Mouse (Mus musculus) ovary, postnatal 10 days (tissue): Measurements from ENCODE around the gene Dolpp1.
"Not testable (repeated sequence)": the region's sequence is repeated elsewhere in the genome, so short reads cannot be mapped to it uniquely, and the experiment has no call there.

Experiments
- DNase-seq: peaks from one replicate; pipeline ENCODE4 v3.0.0; 2022; ENCODE audit warnings: low spot score

The Dolpp1 gene

DNA sequence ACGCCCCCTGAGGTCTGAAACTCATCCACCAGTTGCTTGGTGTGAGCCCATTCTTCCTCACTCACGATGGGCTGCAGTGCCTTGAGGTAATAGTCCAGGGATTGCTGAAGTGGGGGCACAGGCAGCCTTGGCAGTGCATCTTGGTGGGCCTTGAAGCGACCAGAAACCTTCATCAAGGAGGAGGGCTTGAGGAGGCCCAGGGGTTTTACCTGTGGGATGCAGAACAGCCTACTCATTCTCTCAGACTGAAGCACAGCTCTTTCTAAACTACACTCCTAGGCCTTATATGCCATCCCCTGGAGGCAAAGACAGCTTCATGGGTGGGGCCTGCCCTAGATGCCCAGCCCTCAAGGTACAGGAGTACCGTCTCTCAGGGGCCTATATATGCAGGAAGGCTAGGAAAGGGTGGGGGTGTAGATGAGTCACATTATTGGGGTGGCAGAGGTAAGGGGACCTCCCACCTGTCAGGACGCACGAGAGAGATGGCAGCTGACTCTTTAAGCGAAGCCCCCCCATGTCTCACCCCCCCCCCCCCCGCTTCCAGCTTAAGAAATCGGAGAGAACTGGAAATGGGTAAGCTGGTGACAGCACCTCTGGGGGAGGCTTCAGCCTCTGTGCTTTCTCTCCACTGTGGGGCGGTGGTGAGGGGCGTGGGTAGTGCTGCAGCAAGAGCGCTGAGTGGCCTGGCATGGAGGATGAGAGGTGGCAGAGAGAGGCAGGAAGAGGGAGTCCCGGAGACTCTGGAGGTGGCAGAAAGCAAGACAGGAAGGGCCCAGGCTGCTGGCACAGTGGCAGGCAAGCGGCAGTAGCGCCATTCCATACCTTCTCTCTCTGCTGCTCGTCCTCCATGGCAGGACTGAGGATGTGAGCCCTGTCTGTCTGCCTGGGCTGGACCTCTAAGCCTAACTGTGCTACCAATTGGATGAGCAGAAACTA is 21.3 kb downstream of the Dolpp1 start:
- no peak for DNase-seq

DNA sequence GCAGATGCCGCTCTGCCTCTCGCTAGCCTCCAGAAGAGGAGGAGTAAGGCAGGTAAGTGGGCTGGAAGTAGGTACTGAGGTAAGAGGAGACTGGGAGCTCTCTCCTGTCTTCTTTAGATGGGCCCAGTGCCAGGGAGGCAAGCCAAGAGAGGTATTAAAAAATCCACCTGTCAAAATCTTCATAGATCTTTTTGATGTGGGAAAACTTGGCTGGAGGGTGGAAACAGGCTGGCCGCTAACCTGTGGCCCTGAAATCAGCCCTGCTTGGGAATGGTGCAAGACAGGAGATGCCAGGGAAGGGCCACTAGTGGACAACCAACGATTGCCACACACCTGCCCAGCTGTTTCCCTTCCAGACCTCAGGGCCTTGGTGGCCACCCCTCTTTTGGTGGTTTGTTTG is 22.0 kb downstream of the Dolpp1 start:
- DNase-seq, result no peak

DNA sequence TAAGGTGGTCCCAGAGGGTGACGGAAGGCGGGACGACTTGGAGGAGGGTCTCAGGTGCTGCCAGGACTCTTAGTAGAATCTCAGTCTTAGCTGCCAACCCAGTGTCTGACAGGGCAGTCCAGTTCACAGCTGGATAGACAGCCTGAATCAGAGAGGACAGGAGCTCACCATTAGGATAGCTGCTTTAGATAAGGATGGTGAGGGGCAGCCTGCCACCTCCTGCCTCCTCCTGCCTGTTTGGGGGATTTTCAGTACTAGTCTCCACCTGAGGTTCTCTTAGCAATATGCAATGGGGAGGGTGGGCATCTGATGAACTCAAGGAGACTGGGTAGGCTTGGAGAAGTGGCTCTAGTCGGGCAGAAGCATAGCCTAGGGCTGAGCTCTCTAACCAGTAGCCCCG is 22.6 kb downstream of the Dolpp1 start:
- DNase-seq, result no peak

DNA sequence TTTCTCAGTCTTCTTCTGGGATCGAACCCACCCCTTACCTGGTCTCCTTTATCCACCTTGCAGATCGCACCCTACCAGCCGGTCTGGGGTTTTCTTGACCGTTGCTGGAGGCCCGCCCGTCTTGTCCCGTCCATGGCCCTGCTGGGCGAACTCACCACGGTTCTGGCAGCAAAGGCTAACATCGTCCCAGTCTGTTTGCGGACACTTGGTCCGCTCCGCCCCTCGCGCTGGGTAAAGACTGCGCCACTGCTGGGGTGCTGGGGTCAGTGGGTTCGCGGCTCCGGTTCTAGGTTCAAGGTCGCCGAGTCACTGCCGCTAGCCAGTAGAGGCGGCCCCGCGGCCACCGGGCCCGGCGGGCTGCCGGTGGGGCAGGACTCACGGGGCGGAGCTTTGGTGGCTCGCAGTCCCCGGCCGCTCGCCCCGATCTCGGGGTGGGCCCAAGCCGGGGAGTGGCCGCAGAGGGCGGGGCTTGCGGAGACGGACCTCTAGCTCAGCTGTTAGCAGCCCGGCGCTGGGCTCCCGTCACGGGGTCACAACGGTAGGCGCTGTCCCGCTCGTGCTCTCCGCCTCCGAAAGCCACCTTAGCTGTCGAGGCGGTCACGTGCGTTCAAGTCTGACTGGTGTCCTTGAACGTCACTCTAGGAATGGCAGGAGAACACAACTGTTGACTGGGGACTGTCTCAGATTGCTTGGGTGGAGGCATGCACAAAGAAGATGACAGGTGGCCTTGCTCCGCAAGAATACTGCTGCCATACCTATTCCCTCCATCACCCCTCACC is 23.3 kb downstream of the Dolpp1 start, which contains the start of gene Crat:
Gene Crat, minus strand, starts transcription at position 657 of the 779 bp plus-strand sequence.
- DNase-seq, result peak; percentile 76

DNA sequence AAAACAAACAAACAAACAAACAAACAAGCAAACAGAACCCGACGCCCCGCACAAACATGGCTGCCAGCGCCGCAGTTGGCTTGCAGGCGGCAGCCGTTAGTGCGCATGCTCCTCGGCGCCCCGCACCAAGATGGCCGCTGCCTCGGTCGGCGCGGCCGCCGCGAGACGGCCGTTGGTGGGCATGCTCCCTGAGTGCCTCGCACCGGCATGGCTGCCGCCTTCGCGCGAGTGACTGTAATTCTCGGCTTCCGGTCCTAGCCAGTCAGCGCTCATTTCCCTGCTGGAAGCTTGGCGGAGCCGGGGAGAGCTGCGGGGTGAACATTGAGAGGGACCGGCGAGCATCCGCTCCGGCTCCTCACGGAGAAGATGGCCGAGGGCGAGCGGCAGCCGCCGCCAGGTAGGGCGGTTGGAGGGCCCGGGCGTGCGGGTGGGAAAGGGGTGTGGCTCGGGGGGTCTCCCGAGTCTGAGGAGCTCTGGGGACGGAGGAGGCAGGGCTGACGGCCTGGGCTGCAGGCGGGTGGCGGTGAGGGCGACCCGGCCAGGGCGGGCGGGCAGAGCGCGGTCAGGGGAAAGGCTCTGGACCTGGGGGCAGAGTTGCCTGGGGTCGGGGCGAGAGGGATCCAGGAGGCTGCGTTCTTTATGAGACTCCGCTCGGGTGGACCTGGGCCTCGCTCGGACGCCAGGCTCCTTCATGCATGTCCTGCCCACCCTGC is 24.0 kb downstream of the Dolpp1 start, which contains the start of gene Ptpa:
Gene Ptpa, plus strand, starts transcription at position 104 of the 713 bp plus-strand sequence.
- peak; percentile 89 for DNase-seq

DNA sequence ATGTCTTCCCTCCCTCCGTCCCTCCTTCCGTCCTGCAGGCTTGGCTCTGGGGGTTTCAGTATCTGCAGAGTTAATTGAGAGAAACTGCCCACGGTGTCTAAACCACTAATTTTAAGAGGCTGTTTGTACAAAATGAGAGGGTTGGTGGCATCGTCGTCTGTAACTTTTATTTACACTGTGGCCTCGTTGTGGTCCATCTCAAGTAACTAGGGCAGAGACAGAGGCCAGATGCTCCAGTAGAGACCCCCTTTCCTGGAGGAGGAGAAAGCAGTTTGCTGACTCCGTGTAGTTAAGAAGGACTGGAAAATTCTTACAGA is 24.6 kb downstream of the Dolpp1 start:
- no peak for DNase-seq

DNA sequence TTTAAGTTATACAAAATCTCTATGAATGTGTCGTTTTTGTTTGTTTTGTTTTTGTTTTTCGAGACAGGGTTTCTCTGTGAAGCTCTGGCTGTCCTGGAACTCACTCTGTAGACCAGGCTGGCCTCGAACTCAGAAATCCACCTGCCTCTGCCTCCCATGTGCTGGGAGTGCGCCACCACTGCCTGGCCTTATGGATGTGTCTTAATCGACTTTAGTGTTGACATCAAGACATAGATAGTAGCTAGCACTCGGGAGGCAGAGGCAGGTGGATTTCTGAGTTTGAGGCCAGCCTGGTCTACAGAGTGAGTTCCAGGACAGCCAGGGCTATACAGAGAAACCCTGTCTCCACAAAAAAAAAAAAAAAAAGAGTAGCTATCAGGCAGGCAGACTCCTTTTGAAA is 25.1 kb downstream of the Dolpp1 start:
- not testable (repeated sequence) for DNase-seq

DNA sequence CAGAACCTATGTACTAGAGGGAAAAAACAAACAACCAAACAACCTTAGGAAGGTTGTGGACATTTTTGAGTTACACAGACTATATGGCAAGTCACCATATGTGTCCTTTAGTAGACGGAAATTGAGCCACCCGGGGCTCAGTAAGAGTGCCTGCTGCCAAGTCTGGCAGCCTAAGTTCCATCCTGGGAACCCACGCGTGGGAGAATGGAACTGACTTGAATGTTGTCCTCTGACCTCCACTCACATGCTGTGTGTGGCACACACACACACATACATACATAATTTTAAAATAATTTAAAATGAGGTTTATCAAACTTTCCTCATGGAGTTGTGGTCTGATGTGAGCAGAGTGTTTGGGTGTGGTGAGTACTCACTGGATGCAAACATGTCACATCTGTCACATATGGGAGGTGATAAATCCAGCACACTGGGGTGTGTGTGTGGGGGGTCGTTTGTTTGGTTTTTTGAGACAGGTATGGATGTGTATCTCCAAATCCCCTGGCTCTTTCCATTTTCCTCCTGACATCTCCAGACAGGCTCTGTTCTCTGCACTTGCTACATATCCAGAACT is 25.6 kb downstream of the Dolpp1 start:
- no peak for DNase-seq

DNA sequence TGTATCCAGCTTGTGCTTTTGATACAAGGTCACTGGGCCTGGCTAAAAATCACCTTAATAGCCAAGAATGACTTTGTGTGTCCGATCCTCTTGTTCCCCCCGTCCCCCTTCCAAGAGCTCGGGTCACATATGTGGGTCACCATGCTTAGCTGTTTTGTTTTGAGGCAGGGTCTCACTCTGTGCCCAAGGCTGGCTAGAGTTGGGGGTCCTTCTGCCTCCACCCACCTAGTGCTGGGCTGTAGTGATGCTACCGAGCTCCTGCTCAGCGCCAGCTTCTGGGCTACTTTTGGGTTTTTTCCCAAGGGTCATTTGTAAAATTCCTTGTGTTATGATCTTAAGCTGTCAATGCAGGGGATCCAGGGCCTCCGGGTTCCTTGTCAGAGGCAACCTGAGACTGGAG is 26.2 kb downstream of the Dolpp1 start:
- DNase-seq, result no peak

DNA sequence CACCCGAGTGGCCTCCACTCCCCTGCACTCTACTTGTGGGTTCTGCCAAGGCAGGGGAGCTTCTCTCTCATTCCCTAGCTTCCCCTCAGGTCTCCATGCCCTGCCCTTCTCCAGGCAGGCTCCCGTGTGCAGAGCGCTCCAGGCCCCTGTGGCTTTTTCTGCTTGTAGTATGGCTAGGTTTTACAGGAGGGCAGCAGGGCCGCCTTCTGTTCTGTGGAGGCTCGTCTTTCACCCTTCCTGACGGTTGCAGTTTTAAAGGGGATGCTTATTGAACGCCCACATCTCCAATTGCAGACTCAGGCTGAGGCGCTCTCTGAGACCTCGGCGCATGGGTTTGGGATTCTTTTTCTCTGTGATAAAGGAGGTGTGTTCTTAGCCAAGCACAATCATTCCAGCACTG is 27.1 kb downstream of the Dolpp1 start:
- DNase-seq, result no peak

DNA sequence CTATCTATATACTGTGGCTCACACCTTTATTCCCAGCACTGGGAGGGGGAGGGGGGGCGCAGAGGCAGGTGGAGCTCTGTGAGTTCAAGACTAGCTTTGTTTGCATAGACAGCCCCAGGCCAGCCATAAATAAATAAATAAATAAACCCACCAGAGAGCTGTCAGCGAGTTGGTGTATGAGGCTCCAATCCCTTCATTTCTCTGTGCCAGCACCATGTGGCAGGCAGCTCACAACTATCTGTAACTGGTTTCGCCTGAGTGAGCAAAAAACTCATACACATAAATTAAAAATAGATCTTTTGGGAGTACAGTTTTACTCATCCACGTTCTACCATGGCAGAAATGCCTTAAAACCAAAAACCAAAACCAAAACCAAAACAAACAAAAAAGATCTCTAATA is 29.4 kb downstream of the Dolpp1 start:
- no peak for DNase-seq

DNA sequence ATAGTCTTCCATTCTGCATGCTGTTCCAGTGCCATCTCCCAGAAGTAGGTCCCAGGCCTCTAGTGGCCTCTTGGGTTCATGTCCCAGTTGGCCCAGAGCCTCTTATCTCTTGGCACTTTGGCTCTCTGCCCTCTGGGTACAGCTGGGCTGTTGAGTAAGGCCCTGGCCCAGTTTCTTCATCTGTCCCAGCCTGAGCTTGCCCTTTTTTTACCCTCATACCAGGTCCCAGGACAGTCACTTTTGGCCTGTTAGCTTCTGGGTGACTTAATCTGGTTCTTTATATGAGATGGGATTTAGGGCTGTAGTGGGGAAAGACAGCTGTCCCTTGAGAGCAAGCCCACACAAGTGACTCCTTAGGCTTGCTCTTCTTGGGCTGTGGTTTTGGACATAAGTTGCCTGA is 37.1 kb downstream of the Dolpp1 start:
- DNase-seq, result no peak

DNA sequence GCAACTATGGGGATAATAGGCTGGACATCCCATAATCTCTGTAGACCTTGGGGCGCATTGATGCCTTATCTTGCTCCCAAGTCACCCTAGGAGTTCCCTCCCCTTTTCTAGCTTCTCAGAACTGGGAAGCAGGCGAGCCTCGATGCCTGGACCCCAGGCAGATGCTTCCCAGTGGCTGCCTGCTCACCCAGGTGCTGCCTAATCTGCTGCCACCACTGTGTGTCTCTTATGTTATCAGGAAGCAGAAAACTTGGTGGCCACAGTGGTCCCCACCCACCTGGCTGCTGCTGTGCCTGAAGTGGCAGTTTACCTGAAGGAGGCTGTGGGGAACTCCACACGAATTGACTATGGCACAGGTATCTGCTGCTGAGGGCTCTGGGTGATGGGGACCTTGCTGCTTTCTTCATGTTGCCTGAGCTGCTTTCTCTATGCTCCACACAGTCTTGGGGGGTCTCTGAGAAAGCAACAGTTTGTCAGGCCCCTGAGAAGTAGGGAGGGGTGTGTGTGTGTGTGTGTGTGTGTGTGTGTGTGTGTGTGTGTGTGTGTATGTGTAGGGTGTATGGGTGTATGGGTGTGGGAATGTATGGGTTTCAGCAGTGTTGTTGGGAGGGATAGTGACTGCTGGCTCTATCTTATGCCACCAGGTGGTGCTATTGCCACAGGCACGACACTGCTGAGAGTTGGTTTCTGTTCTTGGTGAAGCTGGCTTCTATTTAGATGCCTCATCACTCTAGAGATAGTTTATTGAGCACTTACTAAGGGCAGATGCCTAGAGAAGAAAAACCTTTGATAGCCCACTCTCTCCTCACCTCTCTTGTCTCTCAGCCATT is 43.5 kb downstream of the Dolpp1 start:
- DNase-seq, result no peak

DNA sequence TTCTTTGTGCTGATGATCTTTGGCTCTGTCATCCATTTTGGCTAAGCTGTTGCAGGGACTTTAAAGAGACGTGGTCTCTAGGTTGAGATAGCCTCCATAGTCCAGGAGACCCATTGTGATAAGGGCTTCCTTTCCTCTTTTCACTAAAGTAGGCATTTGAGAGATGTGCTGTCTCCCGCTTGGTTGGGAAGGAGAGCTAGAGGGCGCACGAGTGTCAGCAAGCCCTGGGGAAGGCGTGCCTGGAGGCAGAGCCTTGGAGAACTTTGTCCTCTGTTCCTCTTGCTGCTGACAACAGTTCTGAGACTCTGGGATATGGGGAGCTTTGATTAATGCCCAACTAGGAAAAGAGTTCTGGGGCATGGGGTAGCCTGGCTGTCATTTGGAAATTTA is 44.1 kb downstream of the Dolpp1 start:
- DNase-seq, result no peak

DNA sequence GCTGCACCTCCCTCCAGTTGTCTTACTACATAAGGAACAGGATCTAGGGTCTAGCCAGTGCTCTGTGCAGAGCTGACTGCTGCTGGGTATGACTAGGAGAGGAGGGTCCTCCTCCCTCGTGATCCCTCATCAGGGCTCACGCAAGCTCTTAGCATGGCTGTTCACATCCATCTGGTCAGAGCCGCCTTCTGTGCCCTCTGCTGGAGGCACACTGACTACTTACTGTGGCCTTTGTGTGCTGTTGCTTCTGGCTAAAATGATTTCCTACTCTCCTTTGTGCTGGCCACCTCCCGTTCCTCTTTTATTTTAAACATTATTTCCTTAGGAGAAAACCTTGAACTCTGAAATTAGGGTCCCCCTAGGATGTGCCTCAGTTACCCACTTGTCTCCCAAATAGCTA is 44.8 kb downstream of the Dolpp1 start:
- no peak for DNase-seq

DNA sequence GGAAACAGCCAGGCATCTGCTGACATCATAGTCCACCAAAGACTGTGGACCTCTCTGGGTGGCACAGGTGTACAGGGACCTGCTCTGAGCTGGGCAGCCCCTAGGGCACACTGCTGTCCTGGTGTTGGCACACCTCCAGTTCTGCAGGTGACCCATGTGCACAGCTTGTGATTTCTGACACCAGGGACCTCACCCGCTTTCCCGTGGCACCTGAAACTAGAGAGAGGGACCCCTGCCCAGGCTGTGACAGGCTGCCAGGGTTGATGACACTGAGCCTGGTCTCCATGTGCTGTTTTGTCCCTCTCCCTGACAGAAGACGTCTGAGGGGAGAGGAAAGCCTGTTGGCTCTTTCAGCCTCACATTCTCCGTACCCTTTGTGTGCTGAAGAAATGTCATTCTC is 45.7 kb downstream of the Dolpp1 start:
- DNase-seq, result no peak

DNA sequence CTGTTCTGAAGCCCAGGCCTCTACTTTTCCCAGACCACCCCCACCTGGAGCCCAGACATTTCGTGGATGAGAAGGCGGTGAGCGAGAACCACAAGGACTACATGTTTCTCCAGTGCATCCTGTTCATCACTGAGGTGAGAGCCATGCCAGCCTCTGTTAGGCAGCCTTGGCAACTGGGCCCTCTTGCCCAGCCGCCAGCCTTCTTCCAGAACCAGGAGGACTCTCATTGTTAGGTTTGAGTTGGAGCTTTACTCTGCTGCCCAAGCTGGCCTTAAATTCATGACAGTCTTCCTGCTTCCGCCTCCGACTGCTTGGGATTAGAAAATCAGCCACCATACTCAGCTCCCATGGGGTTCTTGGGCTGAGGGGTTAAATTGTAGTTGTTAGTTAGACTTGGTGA is 47.6 kb downstream of the Dolpp1 start:
- DNase-seq, result no peak

DNA sequence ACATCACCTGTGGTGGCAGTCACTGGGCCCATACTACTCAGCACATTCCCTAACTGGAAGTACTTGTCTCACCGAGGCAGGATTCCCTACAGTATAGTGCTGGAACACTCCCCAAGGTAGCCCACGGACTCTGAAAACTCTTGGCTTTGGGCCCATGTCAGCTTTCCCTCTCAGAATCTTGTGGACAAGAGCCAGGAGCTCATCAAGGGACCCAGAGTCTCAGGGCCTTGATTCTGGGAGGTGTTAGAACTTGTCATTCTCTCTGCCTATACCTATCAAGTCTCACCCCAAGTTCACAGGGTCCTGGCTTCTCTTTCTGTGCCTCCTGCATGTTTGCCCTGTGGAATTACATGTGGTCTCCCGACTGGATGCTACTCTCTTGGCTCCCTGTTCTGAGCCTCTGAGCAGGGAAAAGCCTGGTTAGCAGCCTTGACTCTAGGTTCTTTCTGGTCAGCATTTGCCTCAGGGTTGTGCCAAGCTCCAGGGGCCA is 48.2 kb downstream of the Dolpp1 start:
- no peak for DNase-seq

DNA sequence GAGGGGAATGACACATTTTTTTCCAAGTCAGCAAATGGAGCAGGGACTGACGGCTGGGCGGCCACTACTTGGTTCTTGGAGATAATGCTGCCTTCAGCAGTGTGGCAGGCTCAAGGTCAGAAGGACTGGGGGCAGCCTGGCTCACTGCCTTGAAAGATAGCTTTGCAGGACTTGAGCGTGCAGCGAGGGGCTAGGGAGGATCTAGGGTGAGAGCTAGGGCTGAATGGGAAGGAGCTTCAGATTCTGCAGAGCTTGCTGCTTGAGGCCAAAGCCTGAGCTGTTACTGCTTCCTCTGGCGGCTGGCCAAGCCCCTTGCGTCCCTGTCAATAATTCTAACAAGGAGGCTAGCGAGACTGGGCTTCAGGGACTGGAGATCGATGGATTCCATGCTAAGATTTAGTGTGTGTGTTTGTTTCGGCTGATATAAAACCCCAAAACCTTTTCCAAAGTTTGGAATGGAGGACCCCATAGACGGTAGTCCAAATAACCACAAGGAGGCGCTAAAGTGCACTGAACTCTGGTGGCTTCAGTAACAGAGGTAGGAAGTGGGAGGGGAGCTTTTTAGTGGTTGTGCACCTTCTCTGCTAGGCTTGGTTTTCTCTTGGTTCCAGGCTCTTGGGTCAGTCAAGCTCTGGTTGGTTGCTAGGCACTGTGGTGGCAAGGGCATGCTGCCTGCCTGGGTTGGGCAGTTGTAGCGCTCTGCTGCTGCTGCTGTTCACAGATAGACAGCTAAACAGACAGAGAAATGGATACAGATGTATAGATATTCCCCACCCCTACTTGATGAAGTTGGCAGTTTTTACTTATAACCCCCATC is 48.9 kb downstream of the Dolpp1 start:
- no peak for DNase-seq
